Mouse (Mus musculus) testis, adult 10 weeks (tissue): Measurements from ENCODE around the gene Tssk3. TPM values are rescaled to one million over a fixed set of nuclear protein-coding genes. Genes with fewer than 3 reads are reported as not detected.

ENCODE experiments used
- polyA plus RNA-seq: library from polyadenylated mRNA; stranded (reverse); fragments of 350-450 nt; fragmentation: Illumina TruSeq; extraction: RNeasy Lipid Tissue Mini Kit (QIAGEN cat#74804); gene quantifications from one replicate; pipeline ENCODE4 v1.2.3, GENCODE M21; 2014; ENCODE audit warnings: low read depth, low replicate concordance

The Tssk3 gene
- polyA plus RNA-seq = 76.5 TPM

GRCm38 (mm10) chr4:129490972-129491880 is at the start of gene Tssk3, which contains the start of gene Fam229a:
Gene Tssk3 (minus strand): TSS chr4:129491022.
Gene Fam229a (plus strand): TSS chr4:129491190.

GRCm38 (mm10) chr4:129513086-129513767 is 22.4 kb upstream of the Tssk3 start, which contains the start of gene Marcksl1:
Gene Marcksl1 (plus strand): TSS chr4:129513581.

GRCm38 (mm10) chr4:129461183-129461960 is 29.4 kb downstream of the Tssk3 start, which contains the start of gene Bsdc1:
Gene Bsdc1 (plus strand): TSS chr4:129461581.

GRCm38 (mm10) chr4:129440340-129441063 is 50.3 kb downstream of the Tssk3 start, which contains the start of gene Zbtb8b:
Gene Zbtb8b (minus strand): TSS chr4:129440853.

Other genes with a start within 250 kb of the Tssk3 start
- 0.06 TPM for gene C77080, start 229.6 kb downstream of the Tssk3 start, polyA plus RNA-seq
- 0.35 TPM for gene Sync, start 203.4 kb downstream of the Tssk3 start, polyA plus RNA-seq
- 172 TPM for gene Rbbp4, start 155.7 kb downstream of the Tssk3 start, polyA plus RNA-seq
- 79.2 TPM for gene Zbtb8os, start 155.3 kb downstream of the Tssk3 start, polyA plus RNA-seq
- 1.0 TPM for gene Zbtb8a, start 112.9 kb downstream of the Tssk3 start, polyA plus RNA-seq
- 1.9 TPM for gene Zbtb8b, start 50.2 kb downstream of the Tssk3 start, polyA plus RNA-seq
- 12.7 TPM for gene Bsdc1, start 29.4 kb downstream of the Tssk3 start, polyA plus RNA-seq
- not detected for gene Fam229a, start 168 bp upstream of the Tssk3 start, polyA plus RNA-seq
- 80.2 TPM for gene Marcksl1, start 22.6 kb upstream of the Tssk3 start, polyA plus RNA-seq
- gene Hdac1, start 51.7 kb upstream of the Tssk3 start, polyA plus RNA-seq = 125 TPM
- gene Lck, start 82.6 kb upstream of the Tssk3 start, polyA plus RNA-seq = 0.55 TPM
- not detected for gene Fam167b, start 87.5 kb upstream of the Tssk3 start, polyA plus RNA-seq
- 18.7 TPM for gene Eif3i, start 109.6 kb upstream of the Tssk3 start, polyA plus RNA-seq
- gene Tmem234, start 109.6 kb upstream of the Tssk3 start, polyA plus RNA-seq = 20.7 TPM
- gene Dcdc2b, start 123.2 kb upstream of the Tssk3 start, polyA plus RNA-seq = not detected
- gene Iqcc, start 128.1 kb upstream of the Tssk3 start, polyA plus RNA-seq = 11.5 TPM
- 1.8 TPM for gene Ccdc28b, start 132.9 kb upstream of the Tssk3 start, polyA plus RNA-seq
- 6.8 TPM for gene Txlna, start 150.0 kb upstream of the Tssk3 start, polyA plus RNA-seq
- gene Kpna6, start 181.7 kb upstream of the Tssk3 start, polyA plus RNA-seq = 296 TPM
- 5.2 TPM for gene Tmem39b, start 205.8 kb upstream of the Tssk3 start, polyA plus RNA-seq